Mouse (Mus musculus): ENCODE data around the gene N6amt1. TPM values are rescaled to one million over a fixed set of nuclear protein-coding genes. Genes with fewer than 3 reads are reported as not detected.

Gene N6amt1
- total RNA-seq, 1 experiment, result 9.3 TPM

GRCm38 (mm10) chr16:87351386-87352105 lies 2.4 kb upstream of the N6amt1 start:
- Histone ChIP-seq H3K9me3 (ENCODE audit: control insufficient read depth, insufficient read depth, low read depth, low read length) (no peaks in the 10 kb centered on the region), H3K4me1 (ENCODE audit: control insufficient read depth in 2 of 2, insufficient read depth in 2 of 2, low read length in 2 of 2, poor library complexity in 1 of 2) (peaks cover 0 to 3% of the 10 kb centered on the region in 2 experiments; a peak in 2 of 4 replicates), H3K36me3 (ENCODE audit: control insufficient read depth, insufficient read depth, low read length, poor library complexity, severe bottlenecking) (0 out of 2 replicates have a peak, but pooled peaks cover 2% of the 10 kb centered on the region), H3K27ac (ENCODE audit: insufficient read depth, low read depth, low read length, poor library complexity, severe bottlenecking) (no peak overlapping the region), H3K9ac (ENCODE audit: insufficient read depth, low read depth, low read length, poor library complexity, severe bottlenecking) (no peak overlapping the region), H3K4me3 (ENCODE audit: insufficient read depth in 1 of 2, low read depth in 1 of 2, low read length in 2 of 2, poor library complexity in 1 of 2, severe bottlenecking in 1 of 2) (no peak overlapping the region)
- in situ Hi-C loops (cut with MboI; ENCODE audit: low sequenced_read_pairs in 2 of 2, unreplicated experiment in 2 of 2), result no loop called here
- TF ChIP-seq ZNF384 (IDR thresholded peaks at IDR 0.05; ENCODE audit: low read depth, low read length), result no peak
- TF ChIP-seq CHD2 (IDR thresholded peaks at IDR 0.05; ENCODE audit: low read depth, low read length), result no peak
- no peak for TF ChIP-seq ZC3H11A (IDR thresholded peaks at IDR 0.05; ENCODE audit: borderline replicate concordance, low read depth, low read length)
- no peak for TF ChIP-seq HCFC1 (IDR thresholded peaks at IDR 0.05; ENCODE audit: borderline replicate concordance, insufficient read depth, low read length)
- no peak for TF ChIP-seq MAFK (IDR thresholded peaks at IDR 0.05; ENCODE audit: insufficient read depth, low read depth, low read length)
- no peak for DNase-seq (ENCODE audit: low read depth, low spot score)

GRCm38 (mm10) chr16:87353605-87354004 lies 380 bp upstream of the N6amt1 start:
- Histone ChIP-seq H3K27ac (ENCODE audit: insufficient read depth, low read depth, low read length, poor library complexity, severe bottlenecking) (no peak overlapping the region), H3K36me3 (ENCODE audit: control insufficient read depth, insufficient read depth, low read length, poor library complexity, severe bottlenecking) (peaks cover 4% of the 10 kb centered on the region; the same call in 1 of the 2 replicates), H3K4me1 (ENCODE audit: control insufficient read depth in 2 of 2, insufficient read depth in 2 of 2, low read length in 2 of 2, poor library complexity in 1 of 2) (peaks cover 0 to 3% of the 10 kb centered on the region in 2 experiments; a peak in 2 of 4 replicates), H3K9ac (ENCODE audit: insufficient read depth, low read depth, low read length, poor library complexity, severe bottlenecking) (no peak overlapping the region), H3K4me3 (ENCODE audit: insufficient read depth in 1 of 2, low read depth in 1 of 2, low read length in 2 of 2, poor library complexity in 1 of 2, severe bottlenecking in 1 of 2) (peak overlapping the region in 1 of 2 experiments; percentile 91; a peak in 2 of 4 replicates), H3K9me3 (ENCODE audit: control insufficient read depth, insufficient read depth, low read depth, low read length) (no peaks in the 10 kb centered on the region)
- no peak for DNase-seq (ENCODE audit: low read depth, low spot score)
- TF ChIP-seq ZNF384 (IDR thresholded peaks at IDR 0.05; ENCODE audit: low read depth, low read length), result no peak
- no peak for TF ChIP-seq CHD2 (IDR thresholded peaks at IDR 0.05; ENCODE audit: low read depth, low read length)
- no peak for TF ChIP-seq MAFK (IDR thresholded peaks at IDR 0.05; ENCODE audit: insufficient read depth, low read depth, low read length)
- TF ChIP-seq HCFC1 (IDR thresholded peaks at IDR 0.05; ENCODE audit: borderline replicate concordance, insufficient read depth, low read length), result no peak
- TF ChIP-seq ZC3H11A (IDR thresholded peaks at IDR 0.05; ENCODE audit: borderline replicate concordance, low read depth, low read length), result no peak
- in situ Hi-C loops (cut with MboI; ENCODE audit: low sequenced_read_pairs in 2 of 2, unreplicated experiment in 2 of 2), result no loop called here

GRCm38 (mm10) chr16:87354748-87355147 lies 763 bp downstream of the N6amt1 start:
- in situ Hi-C loops (cut with MboI; ENCODE audit: low sequenced_read_pairs in 2 of 2, unreplicated experiment in 2 of 2), result no loop called here
- Histone ChIP-seq H3K36me3 (ENCODE audit: control insufficient read depth, insufficient read depth, low read length, poor library complexity, severe bottlenecking) (peaks cover 4% of the 10 kb centered on the region; the same call in 1 of the 2 replicates), H3K4me3 (ENCODE audit: insufficient read depth in 1 of 2, low read depth in 1 of 2, low read length in 2 of 2, poor library complexity in 1 of 2, severe bottlenecking in 1 of 2) (peak overlapping the region in 1 of 2 experiments; percentile 91; a peak in 2 of 4 replicates), H3K9me3 (ENCODE audit: control insufficient read depth, insufficient read depth, low read depth, low read length) (no peaks in the 10 kb centered on the region), H3K4me1 (ENCODE audit: control insufficient read depth in 2 of 2, insufficient read depth in 2 of 2, low read length in 2 of 2, poor library complexity in 1 of 2) (peaks cover 0 to 3% of the 10 kb centered on the region in 2 experiments; a peak in 2 of 4 replicates), H3K9ac (ENCODE audit: insufficient read depth, low read depth, low read length, poor library complexity, severe bottlenecking) (no peak overlapping the region), H3K27ac (ENCODE audit: insufficient read depth, low read depth, low read length, poor library complexity, severe bottlenecking) (no peak overlapping the region; the same call in 1 of the 2 replicates)
- no peak for DNase-seq (ENCODE audit: low read depth, low spot score)
- TF ChIP-seq HCFC1 (IDR thresholded peaks at IDR 0.05; ENCODE audit: borderline replicate concordance, insufficient read depth, low read length) (no peak), ZNF384 (IDR thresholded peaks at IDR 0.05; ENCODE audit: low read depth, low read length) (no peak), CHD2 (IDR thresholded peaks at IDR 0.05; ENCODE audit: low read depth, low read length) (no peak), ZC3H11A (IDR thresholded peaks at IDR 0.05; ENCODE audit: borderline replicate concordance, low read depth, low read length) (no peak), MAFK (IDR thresholded peaks at IDR 0.05; ENCODE audit: insufficient read depth, low read depth, low read length) (no peak)

- Histone ChIP-seq H3K9me3 (ENCODE audit: control insufficient read depth, insufficient read depth, low read depth, low read length) (no peaks in the 10 kb centered on the region), H3K4me1 (ENCODE audit: control insufficient read depth in 2 of 2, insufficient read depth in 2 of 2, low read length in 2 of 2, poor library complexity in 1 of 2) (peaks cover 0 to 3% of the 10 kb centered on the region in 2 experiments; a peak in 1 of 4 replicates), H3K9ac (ENCODE audit: insufficient read depth, low read depth, low read length, poor library complexity, severe bottlenecking) (no peak overlapping the region), H3K4me3 (ENCODE audit: insufficient read depth in 1 of 2, low read depth in 1 of 2, low read length in 2 of 2, poor library complexity in 1 of 2, severe bottlenecking in 1 of 2) (no peak overlapping the region), H3K36me3 (ENCODE audit: control insufficient read depth, insufficient read depth, low read length, poor library complexity, severe bottlenecking) (peaks cover 12% of the 10 kb centered on the region; the same call in 1 of the 2 replicates), H3K27ac (ENCODE audit: insufficient read depth, low read depth, low read length, poor library complexity, severe bottlenecking) (no peak overlapping the region)
- no peak for TF ChIP-seq MAFK (IDR thresholded peaks at IDR 0.05; ENCODE audit: insufficient read depth, low read depth, low read length)
- no peak for TF ChIP-seq CHD2 (IDR thresholded peaks at IDR 0.05; ENCODE audit: low read depth, low read length)
- no peak for TF ChIP-seq HCFC1 (IDR thresholded peaks at IDR 0.05; ENCODE audit: borderline replicate concordance, insufficient read depth, low read length)
- TF ChIP-seq ZC3H11A (IDR thresholded peaks at IDR 0.05; ENCODE audit: borderline replicate concordance, low read depth, low read length), result no peak
- TF ChIP-seq ZNF384 (IDR thresholded peaks at IDR 0.05; ENCODE audit: low read depth, low read length), result no peak
- in situ Hi-C loops (cut with MboI; ENCODE audit: low sequenced_read_pairs in 2 of 2, unreplicated experiment in 2 of 2), result no loop called here
- no peak for DNase-seq (ENCODE audit: low read depth, low spot score)
Observed at GRCm38 (mm10) chr16:87360096-87360495, 6.1 kb downstream of the N6amt1 start.
